Mouse (Mus musculus): ENCODE results near the gene Tapbpl. TPM values are rescaled to one million over a fixed set of nuclear protein-coding genes. Genes with fewer than 3 reads are reported as not detected.

Tapbpl gene
- polyA plus RNA-seq, 1 experiment: 6.5 TPM

DNA sequence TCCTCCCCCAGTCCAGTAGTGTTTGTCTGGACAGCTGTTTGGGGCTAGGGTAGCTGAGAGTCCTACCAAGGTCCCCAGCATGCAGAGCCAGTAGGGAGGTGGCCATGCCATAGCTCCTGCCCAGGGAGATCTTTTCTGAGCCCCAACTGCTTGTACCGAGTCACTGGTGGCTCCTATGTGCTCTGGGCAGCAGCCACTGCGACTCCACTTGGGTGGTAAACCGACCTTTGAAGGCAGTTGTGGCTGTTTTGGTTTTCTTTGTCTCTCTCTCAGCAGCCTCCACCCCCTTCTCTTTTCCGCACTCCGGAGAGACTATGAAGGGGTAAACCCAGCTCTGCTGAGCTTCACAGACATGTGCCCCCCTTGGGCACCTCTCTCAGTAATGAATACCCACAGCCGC is 5.1 kb upstream of the Tapbpl start, which contains the start of gene Cd27:
Gene Cd27 (minus strand): TSS at position 229 of the 400 bp plus-strand sequence.
- Histone ChIP-seq H3K36me3 (ENCODE audit: control insufficient read depth, insufficient read depth) (no peaks in the 10 kb centered on the region), H3K4me3 (no peak within 1 kb of the TSS), H3K27me3 (ENCODE audit: control insufficient read depth, insufficient read depth, insufficient read length) (no peaks in the 10 kb centered on the region), H3K79me2 (ENCODE audit: control insufficient read depth, insufficient read depth) (no peaks in the 10 kb centered on the region), H3ac (ENCODE audit: control insufficient read depth, insufficient read length) (no peak within 1 kb of the TSS), H3K4me2 (ENCODE audit: low read depth) (no peak within 1 kb of the TSS)
- TF ChIP-seq POLR2A (IDR thresholded peaks at IDR 0.05; ENCODE audit: insufficient read length, low read depth) (no peak), REST (IDR thresholded peaks at IDR 0.05; ENCODE audit: insufficient read depth, insufficient read length) (no peak), MYOD1 (IDR thresholded peaks at IDR 0.05; ENCODE audit: control insufficient read depth in 1 of 3, insufficient read length in 2 of 3, low read depth in 2 of 3) (no peak), MAX (IDR thresholded peaks at IDR 0.05; ENCODE audit: low read depth) (no peak), E2F4 (IDR thresholded peaks at IDR 0.05; ENCODE audit: insufficient read depth) (no peak), SRF (IDR thresholded peaks at IDR 0.05; ENCODE audit: control insufficient read depth, insufficient read length, low read depth) (no peak), POLR2AphosphoS2 (IDR thresholded peaks at IDR 0.05; ENCODE audit: insufficient read length, low read depth) (no peak), USF1 (IDR thresholded peaks at IDR 0.05; ENCODE audit: low read depth) (no peak), CEBPB (IDR thresholded peaks at IDR 0.05; ENCODE audit: insufficient read depth, poor library complexity, severe bottlenecking) (no peak), MYOG (IDR thresholded peaks at IDR 0.05; ENCODE audit: control insufficient read depth in 1 of 3, insufficient read depth in 1 of 3, insufficient read length in 2 of 3, low read depth in 2 of 3) (no peak), TCF3 (IDR thresholded peaks at IDR 0.05; ENCODE audit: insufficient read length, low read depth) (no peak), TCF12 (IDR thresholded peaks at IDR 0.05; ENCODE audit: insufficient read depth, poor library complexity, severe bottlenecking) (no peak)

GRCm38 (mm10) chr6:125236341-125236740 is 4.7 kb upstream of the Tapbpl start:
- Histone ChIP-seq H3K4me2 (ENCODE audit: low read depth) (no peak overlapping the region), H3K79me2 (ENCODE audit: control insufficient read depth, insufficient read depth) (no peaks in the 10 kb centered on the region), H3K36me3 (ENCODE audit: control insufficient read depth, insufficient read depth) (no peaks in the 10 kb centered on the region), H3K27me3 (ENCODE audit: control insufficient read depth, insufficient read depth, insufficient read length) (no peaks in the 10 kb centered on the region), H3K4me3 (no peak overlapping the region), H3ac (ENCODE audit: control insufficient read depth, insufficient read length) (no peak overlapping the region)
- TF ChIP-seq E2F4 (IDR thresholded peaks at IDR 0.05; ENCODE audit: insufficient read depth) (no peak), MYOD1 (IDR thresholded peaks at IDR 0.05; ENCODE audit: control insufficient read depth in 1 of 3, insufficient read length in 2 of 3, low read depth in 2 of 3) (no peak), MAX (IDR thresholded peaks at IDR 0.05; ENCODE audit: low read depth) (no peak), TCF3 (IDR thresholded peaks at IDR 0.05; ENCODE audit: insufficient read length, low read depth) (no peak), TCF12 (IDR thresholded peaks at IDR 0.05; ENCODE audit: insufficient read depth, poor library complexity, severe bottlenecking) (no peak), USF1 (IDR thresholded peaks at IDR 0.05; ENCODE audit: low read depth) (no peak), SRF (IDR thresholded peaks at IDR 0.05; ENCODE audit: control insufficient read depth, insufficient read length, low read depth) (no peak), CEBPB (IDR thresholded peaks at IDR 0.05; ENCODE audit: insufficient read depth, poor library complexity, severe bottlenecking) (no peak), POLR2A (IDR thresholded peaks at IDR 0.05; ENCODE audit: insufficient read length, low read depth) (no peak), MYOG (IDR thresholded peaks at IDR 0.05; ENCODE audit: control insufficient read depth in 1 of 3, insufficient read depth in 1 of 3, insufficient read length in 2 of 3, low read depth in 2 of 3) (no peak), POLR2AphosphoS2 (IDR thresholded peaks at IDR 0.05; ENCODE audit: insufficient read length, low read depth) (no peak), REST (IDR thresholded peaks at IDR 0.05; ENCODE audit: insufficient read depth, insufficient read length) (no peak)

DNA sequence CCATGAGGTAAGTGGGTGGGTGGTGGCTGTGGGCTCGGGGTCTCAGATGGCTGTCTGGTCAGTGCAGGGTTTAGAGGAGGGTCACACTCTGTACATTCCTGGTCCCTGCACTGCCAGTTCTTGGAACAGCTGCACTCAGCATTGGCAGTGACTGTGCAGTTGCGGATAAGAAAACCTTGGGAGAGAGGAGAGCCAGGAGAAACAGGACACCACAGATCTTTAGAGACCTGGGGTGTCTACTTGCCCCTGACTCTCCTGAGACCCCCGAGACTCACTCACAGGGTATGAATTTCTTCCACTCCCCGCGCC is 2.8 kb upstream of the Tapbpl start:
- H3K4me3 ChIP-seq: no peak overlapping the region
- TF ChIP-seq MYOD1 (IDR thresholded peaks at IDR 0.05; ENCODE audit: control insufficient read depth in 1 of 3, insufficient read length in 2 of 3, low read depth in 2 of 3) (peak in 2 of 3 experiments; percentile 58 to 61), TCF3 (IDR thresholded peaks at IDR 0.05; ENCODE audit: insufficient read length, low read depth) (no peak), SRF (IDR thresholded peaks at IDR 0.05; ENCODE audit: control insufficient read depth, insufficient read length, low read depth) (no peak), TCF12 (IDR thresholded peaks at IDR 0.05; ENCODE audit: insufficient read depth, poor library complexity, severe bottlenecking) (no peak), MYOG (IDR thresholded peaks at IDR 0.05; ENCODE audit: control insufficient read depth in 1 of 3, insufficient read depth in 1 of 3, insufficient read length in 2 of 3, low read depth in 2 of 3) (peak in 1 of 3 experiments; percentile 85), CEBPB (IDR thresholded peaks at IDR 0.05; ENCODE audit: insufficient read depth, poor library complexity, severe bottlenecking) (no peak)
- no peaks in the 10 kb centered on the region for H3K27me3 ChIP-seq (ENCODE audit: control insufficient read depth, insufficient read depth, insufficient read length)
- H3K36me3 ChIP-seq (ENCODE audit: control insufficient read depth, insufficient read depth): no peaks in the 10 kb centered on the region
- H3K79me2 ChIP-seq (ENCODE audit: control insufficient read depth, insufficient read depth): no peaks in the 10 kb centered on the region
- H3K4me2 ChIP-seq (ENCODE audit: low read depth): peak overlapping the region; percentile 41
- no peak overlapping the region for H3ac ChIP-seq (ENCODE audit: control insufficient read depth, insufficient read length)

GRCm38 (mm10) chr6:125233816-125234519 is 2.3 kb upstream of the Tapbpl start:
- H3K27me3 ChIP-seq (ENCODE audit: control insufficient read depth, insufficient read depth, insufficient read length): no peaks in the 10 kb centered on the region
- no peak overlapping the region for H3ac ChIP-seq (ENCODE audit: control insufficient read depth, insufficient read length)
- TF ChIP-seq CEBPB (IDR thresholded peaks at IDR 0.05; ENCODE audit: insufficient read depth, poor library complexity, severe bottlenecking) (no peak), MYOG (IDR thresholded peaks at IDR 0.05; ENCODE audit: control insufficient read depth in 1 of 3, insufficient read depth in 1 of 3, insufficient read length in 2 of 3, low read depth in 2 of 3) (no peak), MYOD1 (IDR thresholded peaks at IDR 0.05; ENCODE audit: control insufficient read depth in 1 of 3, insufficient read length in 2 of 3, low read depth in 2 of 3) (no peak), REST (IDR thresholded peaks at IDR 0.05; ENCODE audit: insufficient read depth, insufficient read length) (no peak), E2F4 (IDR thresholded peaks at IDR 0.05; ENCODE audit: insufficient read depth) (no peak), POLR2AphosphoS2 (IDR thresholded peaks at IDR 0.05; ENCODE audit: insufficient read length, low read depth) (no peak), TCF12 (IDR thresholded peaks at IDR 0.05; ENCODE audit: insufficient read depth, poor library complexity, severe bottlenecking) (no peak), USF1 (IDR thresholded peaks at IDR 0.05; ENCODE audit: low read depth) (no peak), POLR2A (IDR thresholded peaks at IDR 0.05; ENCODE audit: insufficient read length, low read depth) (no peak), TCF3 (IDR thresholded peaks at IDR 0.05; ENCODE audit: insufficient read length, low read depth) (no peak), MAX (IDR thresholded peaks at IDR 0.05; ENCODE audit: low read depth) (no peak), SRF (IDR thresholded peaks at IDR 0.05; ENCODE audit: control insufficient read depth, insufficient read length, low read depth) (no peak)
- no peak overlapping the region for H3K4me3 ChIP-seq
- no peaks in the 10 kb centered on the region for H3K79me2 ChIP-seq (ENCODE audit: control insufficient read depth, insufficient read depth)
- H3K36me3 ChIP-seq (ENCODE audit: control insufficient read depth, insufficient read depth): no peaks in the 10 kb centered on the region
- H3K4me2 ChIP-seq (ENCODE audit: low read depth): peak overlapping the region; percentile 41

All from myocyte (in vitro differentiated cells).